Mouse (Mus musculus) liver, adult 2 months (tissue): ENCODE data around the gene Ckap4. TPM values are rescaled to one million over a fixed set of nuclear protein-coding genes. Genes with fewer than 3 reads are reported as not detected.
A peak's percentile ranks its signal among the peaks of the same experiment; 100 is the strongest.
"Not testable (repeated sequence)": the region's sequence is repeated elsewhere in the genome, so short reads cannot be mapped to it uniquely, and the experiment has no call there.

Source experiments
- DNase-seq: peaks from one replicate; pipeline ENCODE4 v3.0.0-alpha.2; 2011; ENCODE audit warnings: low read depth, low spot score; ENCODE audit errors: extremely low read depth
- H3K27ac ChIP-seq: fragments of 200-500 bp; replicated peaks from 2 replicates; pipeline ENCODE4 v1.5.1; 2012; ENCODE audit warnings: low read depth, mild to moderate bottlenecking, control low read depth, inconsistent platforms, low read length; ENCODE audit not compliant: insufficient read depth
- H3K27me3 ChIP-seq: fragments of 200-500 bp; 2 replicates; pipeline ENCODE4 v1.6.1; 2012; ENCODE audit warnings: mild to moderate bottlenecking, moderate library complexity, low read length, inconsistent platforms; ENCODE audit not compliant: control insufficient read depth, insufficient read depth
- H3K36me3 ChIP-seq: fragments of 200-500 bp; 2 replicates; pipeline ENCODE4 v1.6.1; 2012; ENCODE audit warnings: low read length, inconsistent platforms; ENCODE audit not compliant: control insufficient read depth, insufficient read depth
- H3K4me1 ChIP-seq: fragments of 200-500 bp; 2 replicates; pipeline ENCODE4 v1.6.1; 2011; ENCODE audit warnings: low read length; ENCODE audit not compliant: control insufficient read depth, insufficient read depth
- H3K4me3 ChIP-seq: fragments of 200-500 bp; 2 replicates; pipeline ENCODE4 v1.5.1; 2011; ENCODE audit warnings: low read depth, mild to moderate bottlenecking, control low read depth, low read length, moderate library complexity; ENCODE audit not compliant: insufficient read depth
- H3K79me2 ChIP-seq: fragments of 200-500 bp; 2 replicates; pipeline ENCODE4 v1.6.1; 2012; ENCODE audit warnings: inconsistent platforms, mild to moderate bottlenecking, low read length, moderate library complexity; ENCODE audit not compliant: control insufficient read depth, insufficient read depth
- H3K9ac ChIP-seq: fragments of 200-500 bp; 2 replicates; pipeline ENCODE4 v1.6.1; 2012; ENCODE audit warnings: low read depth, mild to moderate bottlenecking, control low read depth, inconsistent platforms, low read length
- CTCF ChIP-seq: fragments of 200-500 bp; IDR thresholded peaks from 2 replicates; pipeline ENCODE4 v1.5.1; 2011; ENCODE audit warnings: low read depth, low read length, control low read depth
- POLR2A ChIP-seq: fragments of 200-500 bp; IDR thresholded peaks from 2 replicates; pipeline ENCODE4 v1.6.1; 2011; ENCODE audit warnings: low read length, control low read depth; ENCODE audit not compliant: insufficient read depth; ENCODE audit errors: extremely low read depth
- WGBS: fragments of 180-500 bp; shearing (Covaris S2); methylation state at CpG from one replicate; pipeline ENCODE4 v1.1.7; 2018; 5-methylcytosine and 5-hydroxymethylcytosine counted together
- polyA plus RNA-seq: library from polyadenylated mRNA; depleted of rRNA; stranded (reverse); fragments of >200 nt; gene quantifications from 2 replicates; pipeline ENCODE4 v1.2.3, GENCODE M21; 2012
- total RNA-seq: library from RNA; depleted of rRNA; stranded (reverse); fragments of >200 nt; gene quantifications from 2 replicates; pipeline ENCODE4 v1.2.3, GENCODE M21; 2014

Ckap4 gene
- total and polyA plus RNA-seq, 2 experiments: 0.83 to 1.5 TPM

DNA sequence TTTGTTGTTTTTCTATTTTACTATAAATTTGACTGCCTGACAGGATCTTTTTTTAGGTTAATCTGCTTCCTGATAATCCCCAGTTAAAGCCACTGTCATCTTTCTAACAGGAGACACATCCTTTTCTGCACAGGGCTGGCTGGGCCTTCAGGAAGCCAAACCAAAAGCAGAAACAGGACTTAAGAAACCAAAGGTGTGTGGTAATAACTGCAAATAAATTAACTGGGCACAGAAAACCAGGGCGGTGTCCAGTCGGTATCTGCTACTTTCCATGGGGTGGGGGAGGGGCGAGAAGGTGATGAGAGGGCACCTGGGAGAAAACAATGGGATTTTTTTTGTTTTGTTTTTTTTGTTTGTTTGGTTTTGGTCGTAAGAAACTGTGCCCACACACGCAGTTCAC is 6.8 kb downstream of the Ckap4 start:
- 75% methylated on average over 5 of the region's 5 CpGs for WGBS
- no peak overlapping the region for H3K4me3 ChIP-seq

GRCm38 (mm10) chr10:84526488-84526887 is 7.4 kb downstream of the Ckap4 start:
- no peak for DNase-seq
- Histone ChIP-seq H3K27me3 (no peaks in the 10 kb centered on the region), H3K9ac (no peak overlapping the region), H3K27ac (no peak overlapping the region), H3K4me1 (no peaks in the 10 kb centered on the region), H3K79me2 (no peaks in the 10 kb centered on the region; the same call in 1 of the 2 replicates), H3K4me3 (no peak overlapping the region), H3K36me3 (no peaks in the 10 kb centered on the region)
- TF ChIP-seq POLR2A (no peak), CTCF (no peak)
- 84% methylated on average over 10 of the region's 10 CpGs for WGBS

More for the DNA sequence above, 6.8 kb downstream of the Ckap4 start:
- TF ChIP-seq POLR2A (no peak), CTCF (no peak)
- Histone ChIP-seq H3K27ac (no peak overlapping the region), H3K27me3 (no peaks in the 10 kb centered on the region), H3K79me2 (no peaks in the 10 kb centered on the region; the same call in 1 of the 2 replicates), H3K4me1 (no peaks in the 10 kb centered on the region), H3K9ac (no peak overlapping the region), H3K36me3 (no peaks in the 10 kb centered on the region)
- DNase-seq: no peak

DNA sequence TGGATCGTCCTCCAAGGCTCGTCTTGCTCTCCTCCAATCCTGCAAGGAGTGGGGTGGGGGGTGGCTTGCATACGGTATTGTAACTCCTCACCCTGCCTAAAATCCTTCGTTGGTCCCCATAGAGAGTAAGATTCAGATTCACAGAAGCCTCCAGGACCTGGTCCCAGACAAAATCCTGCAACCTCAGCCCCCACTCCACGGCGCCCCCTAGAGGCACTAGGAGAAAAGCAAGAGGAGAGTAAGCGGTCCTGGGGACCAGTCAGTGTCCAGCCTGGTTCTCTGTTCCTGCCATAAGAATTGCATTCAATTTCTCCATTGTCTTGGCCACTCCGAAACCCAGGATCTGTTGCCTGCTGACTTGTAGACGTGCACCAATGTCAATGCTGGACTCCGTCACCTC is 10.2 kb downstream of the Ckap4 start:
- WGBS: 65% methylated on average over 10 of the region's 10 CpGs
- TF ChIP-seq POLR2A (no peak), CTCF (peak; percentile 21; the same call in 1 of the 2 replicates)
- H3K79me2 ChIP-seq: no peaks in the 10 kb centered on the region
- H3K36me3 ChIP-seq: no peaks in the 10 kb centered on the region
- H3K27ac ChIP-seq: no peak overlapping the region
- H3K4me3 ChIP-seq: no peak overlapping the region
- no peaks in the 10 kb centered on the region for H3K27me3 ChIP-seq
- H3K4me1 ChIP-seq: no peaks in the 10 kb centered on the region
- no peak for DNase-seq
- H3K9ac ChIP-seq: no peak overlapping the region

DNA sequence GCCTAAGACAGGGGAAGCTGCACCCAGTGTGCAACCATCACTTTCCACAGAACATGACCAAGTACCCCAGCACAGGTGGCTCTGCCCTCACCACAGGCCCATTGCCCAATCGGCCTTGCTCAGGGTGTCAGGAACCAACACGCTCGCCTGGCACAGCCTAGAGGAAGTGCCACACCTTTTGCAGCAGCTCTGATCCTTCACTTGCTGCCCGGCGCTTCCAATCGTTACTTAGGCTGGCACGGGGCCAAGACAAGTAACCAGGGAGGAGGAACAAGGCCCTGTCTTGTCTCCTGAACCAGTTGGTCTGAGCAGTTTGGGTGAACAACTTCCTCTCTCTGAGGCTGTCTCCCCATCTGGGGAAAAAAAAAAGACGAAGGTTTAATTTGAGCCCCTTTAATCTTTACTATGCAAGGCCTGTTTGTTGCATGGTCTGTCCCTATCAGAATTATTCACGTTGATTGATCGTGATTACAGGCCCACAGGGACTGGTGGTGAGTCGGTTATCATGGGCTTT is 17.4 kb downstream of the Ckap4 start:
- TF ChIP-seq CTCF (no peak), POLR2A (no peak)
- no peaks in the 10 kb centered on the region for H3K79me2 ChIP-seq
- H3K27me3 ChIP-seq: no peaks in the 10 kb centered on the region
- no peak overlapping the region for H3K9ac ChIP-seq
- H3K4me1 ChIP-seq: no peaks in the 10 kb centered on the region
- H3K36me3 ChIP-seq: no peaks in the 10 kb centered on the region
- DNase-seq: peak; percentile 21
- H3K27ac ChIP-seq: no peak overlapping the region
- 45% methylated on average over 11 of the region's 11 CpGs for WGBS
- no peak overlapping the region for H3K4me3 ChIP-seq

- not testable (repeated sequence) for H3K27me3 ChIP-seq, H3K27ac ChIP-seq, H3K4me3 ChIP-seq, DNase-seq, H3K9ac ChIP-seq, H3K79me2 ChIP-seq, H3K36me3 ChIP-seq, H3K4me1 ChIP-seq
- WGBS: 58% methylated on average over 1 of the region's 1 CpGs
Measured at GRCm38 (mm10) chr10:84515980-84516379, 17.9 kb downstream of the Ckap4 start.

DNA sequence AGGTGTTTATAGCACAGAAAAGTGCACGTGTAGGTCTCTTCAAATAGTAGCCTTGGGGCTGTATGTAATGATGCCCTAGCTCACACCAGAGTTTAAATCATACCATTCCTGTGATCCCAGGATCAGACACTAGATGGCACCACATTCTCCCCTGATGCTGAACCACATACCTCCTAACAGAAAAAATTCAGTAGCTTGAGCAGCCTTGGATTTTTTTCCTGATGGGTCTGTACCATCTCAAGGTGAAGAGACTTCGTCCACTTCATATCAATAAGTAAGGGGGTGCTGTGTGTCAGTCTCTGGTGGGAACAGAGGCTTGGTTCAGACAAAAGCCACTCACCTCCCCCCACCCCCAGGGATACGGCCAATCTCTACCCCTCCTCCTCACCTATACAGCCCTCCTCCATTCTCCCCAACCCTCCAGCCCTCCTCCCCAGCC is 18.3 kb downstream of the Ckap4 start:
- peak; percentile 52 for DNase-seq
- no peaks in the 10 kb centered on the region for H3K79me2 ChIP-seq
- H3K27ac ChIP-seq: no peak overlapping the region
- H3K36me3 ChIP-seq: no peaks in the 10 kb centered on the region
- no peak for TF ChIP-seq POLR2A
- TF ChIP-seq CTCF: peak; percentile 46
- WGBS: 20% methylated on average over 3 of the region's 3 CpGs
- H3K4me3 ChIP-seq: no peak overlapping the region
- no peak overlapping the region for H3K9ac ChIP-seq
- H3K4me1 ChIP-seq: no peaks in the 10 kb centered on the region
- H3K27me3 ChIP-seq: no peaks in the 10 kb centered on the region
